Mouse (Mus musculus) neural tube, embryonic 15.5 days (tissue): ENCODE measurements around the gene Itpr2. TPM values are rescaled to one million over a fixed set of nuclear protein-coding genes. Genes with fewer than 3 reads are reported as not detected.

Source experiments
- ATAC-seq: fragments of 200-750 bp; cut with Nextera tagmentation; 2 replicates; pipeline ENCODE4 v1.8.0; 2017; ENCODE audit warnings: mild to moderate bottlenecking, moderate TSS enrichment, moderate library complexity; ENCODE audit not compliant: low FRiP score
- H3K27ac ChIP-seq: fragments of 300-500 bp; sonication (generic); replicated peaks from 2 replicates; pipeline ENCODE4 v1.5.1; 2015; ENCODE audit warnings: mild to moderate bottlenecking, inconsistent platforms
- H3K27me3 ChIP-seq: fragments of 300-500 bp; sonication (generic); replicated peaks from 2 replicates; pipeline ENCODE4 v1.6.1; 2015; ENCODE audit warnings: inconsistent platforms
- H3K36me3 ChIP-seq: fragments of 300-500 bp; sonication (generic); 2 replicates; pipeline ENCODE4 v1.6.1; 2015; ENCODE audit warnings: inconsistent platforms
- H3K4me1 ChIP-seq: fragments of 300-500 bp; sonication (generic); 2 replicates; pipeline ENCODE4 v1.6.1; 2015; ENCODE audit warnings: inconsistent platforms
- H3K4me2 ChIP-seq: fragments of 300-500 bp; sonication (generic); 2 replicates; pipeline ENCODE4 v1.6.1; 2015; ENCODE audit warnings: inconsistent platforms, mild to moderate bottlenecking, moderate library complexity
- H3K4me3 ChIP-seq: fragments of 300-500 bp; sonication (generic); replicated peaks from 2 replicates; pipeline ENCODE4 v1.5.1; 2015; ENCODE audit warnings: mild to moderate bottlenecking, inconsistent platforms
- H3K9ac ChIP-seq: fragments of 300-500 bp; sonication (generic); replicated peaks from 2 replicates; pipeline ENCODE4 v1.6.1; 2015; ENCODE audit warnings: mild to moderate bottlenecking, inconsistent platforms
- H3K9me3 ChIP-seq: fragments of 300-500 bp; sonication (generic); replicated peaks from 2 replicates; pipeline ENCODE4 v1.6.1; 2016; ENCODE audit warnings: inconsistent platforms
- WGBS: fragments of 180-500 bp; shearing (Covaris S2); methylation state at CpG from one replicate; pipeline ENCODE4 v1.1.7; 2015; ENCODE audit warnings: mixed read lengths; 5-methylcytosine and 5-hydroxymethylcytosine counted together
- polyA plus RNA-seq: library from polyadenylated mRNA; unstranded; fragments of >200 nt; fragmentation: Nextera tagmentation; extraction: Ambion mirVana; gene quantifications from 2 replicates; pipeline ENCODE4 v1.2.1, GENCODE M21; 2015

The Itpr2 gene
- polyA plus RNA-seq, 1 experiment from 2014 or later, result 9.0 TPM

- no peak overlapping the region for H3K27ac ChIP-seq
- peaks cover 18% of the 10 kb centered on the region for H3K4me1 ChIP-seq
- 40% methylated on average over 5 of the region's 5 CpGs for WGBS
- ATAC-seq, result no peak
- H3K27me3 ChIP-seq, result no peaks in the 10 kb centered on the region
- H3K4me2 ChIP-seq, result no peak overlapping the region
- no peak overlapping the region for H3K4me3 ChIP-seq
- H3K9me3 ChIP-seq, result no peaks in the 10 kb centered on the region
- H3K9ac ChIP-seq, result no peak overlapping the region
- H3K36me3 ChIP-seq, result no peaks in the 10 kb centered on the region
Measured at GRCm38 (mm10) chr6:146270162-146270561, 231.9 kb downstream of the Itpr2 start.

- Histone ChIP-seq H3K27ac (no peak overlapping the region), H3K9ac (no peak overlapping the region), H3K9me3 (no peaks in the 10 kb centered on the region), H3K36me3 (no peaks in the 10 kb centered on the region), H3K4me3 (no peak overlapping the region), H3K27me3 (no peaks in the 10 kb centered on the region), H3K4me2 (no peak overlapping the region), H3K4me1 (peaks cover 18% of the 10 kb centered on the region)
- ATAC-seq, result no peak
- 94% methylated on average over 5 of the region's 5 CpGs for WGBS
Measured at GRCm38 (mm10) chr6:146269291-146269690, 232.7 kb downstream of the Itpr2 start.

GRCm38 (mm10) chr6:146260674-146261376 lies 241.2 kb downstream of the Itpr2 start:
- no peak overlapping the region for H3K27ac ChIP-seq
- H3K36me3 ChIP-seq, result no peaks in the 10 kb centered on the region
- H3K4me2 ChIP-seq, result no peak overlapping the region
- no peaks in the 10 kb centered on the region for H3K9me3 ChIP-seq
- 93% methylated on average over 7 of the region's 7 CpGs for WGBS
- no peaks in the 10 kb centered on the region for H3K27me3 ChIP-seq
- H3K9ac ChIP-seq, result no peak overlapping the region
- ATAC-seq, result no peak
- H3K4me3 ChIP-seq, result no peak overlapping the region
- no peaks in the 10 kb centered on the region for H3K4me1 ChIP-seq

- Histone ChIP-seq H3K4me3 (no peak overlapping the region), H3K27me3 (no peaks in the 10 kb centered on the region), H3K36me3 (no peaks in the 10 kb centered on the region), H3K27ac (no peak overlapping the region), H3K9ac (no peak overlapping the region), H3K4me2 (no peak overlapping the region), H3K9me3 (no peaks in the 10 kb centered on the region), H3K4me1 (no peaks in the 10 kb centered on the region)
- ATAC-seq, result no peak
- 94% methylated on average over 5 of the region's 5 CpGs for WGBS
Measured at GRCm38 (mm10) chr6:146258751-146259150, 243.3 kb downstream of the Itpr2 start.

GRCm38 (mm10) chr6:146258261-146258660 lies 243.8 kb downstream of the Itpr2 start:
- H3K9me3 ChIP-seq, result no peaks in the 10 kb centered on the region
- no peaks in the 10 kb centered on the region for H3K4me1 ChIP-seq
- 95% methylated on average over 3 of the region's 3 CpGs for WGBS
- no peaks in the 10 kb centered on the region for H3K36me3 ChIP-seq
- no peak overlapping the region for H3K27ac ChIP-seq
- H3K9ac ChIP-seq, result no peak overlapping the region
- no peak overlapping the region for H3K4me3 ChIP-seq
- ATAC-seq, result no peak
- no peaks in the 10 kb centered on the region for H3K27me3 ChIP-seq
- H3K4me2 ChIP-seq, result no peak overlapping the region

- Histone ChIP-seq H3K4me2 (no peak overlapping the region), H3K4me1 (no peaks in the 10 kb centered on the region), H3K4me3 (no peak overlapping the region), H3K36me3 (no peaks in the 10 kb centered on the region), H3K27me3 (no peaks in the 10 kb centered on the region), H3K27ac (no peak overlapping the region), H3K9ac (no peak overlapping the region), H3K9me3 (no peaks in the 10 kb centered on the region)
- no peak for ATAC-seq
- WGBS, result 89% methylated on average over 7 of the region's 7 CpGs
Measured at GRCm38 (mm10) chr6:146256947-146257670, 244.9 kb downstream of the Itpr2 start.

- no peak overlapping the region for H3K4me2 ChIP-seq
- no peak overlapping the region for H3K4me3 ChIP-seq
- H3K9ac ChIP-seq, result no peak overlapping the region
- H3K27ac ChIP-seq, result no peak overlapping the region
- no peak for ATAC-seq
- H3K4me1 ChIP-seq, result no peaks in the 10 kb centered on the region
- WGBS, result 77% methylated on average over 2 of the region's 2 CpGs
- no peaks in the 10 kb centered on the region for H3K27me3 ChIP-seq
- no peaks in the 10 kb centered on the region for H3K9me3 ChIP-seq
- no peaks in the 10 kb centered on the region for H3K36me3 ChIP-seq
Measured at GRCm38 (mm10) chr6:146256401-146256800, 245.6 kb downstream of the Itpr2 start.

- Histone ChIP-seq H3K27ac (no peak overlapping the region), H3K9me3 (no peaks in the 10 kb centered on the region), H3K9ac (no peak overlapping the region), H3K4me3 (no peak overlapping the region), H3K27me3 (no peaks in the 10 kb centered on the region), H3K4me2 (no peak overlapping the region), H3K36me3 (no peaks in the 10 kb centered on the region), H3K4me1 (no peaks in the 10 kb centered on the region)
- WGBS, result 94% methylated on average over 6 of the region's 6 CpGs
- no peak for ATAC-seq
Measured at GRCm38 (mm10) chr6:146255656-146256055, 246.4 kb downstream of the Itpr2 start.

GRCm38 (mm10) chr6:146254931-146255330 lies 247.1 kb downstream of the Itpr2 start:
- Histone ChIP-seq H3K9me3 (no peaks in the 10 kb centered on the region), H3K27ac (no peak overlapping the region), H3K9ac (no peak overlapping the region), H3K36me3 (no peaks in the 10 kb centered on the region), H3K4me1 (no peaks in the 10 kb centered on the region), H3K27me3 (no peaks in the 10 kb centered on the region), H3K4me3 (no peak overlapping the region), H3K4me2 (no peak overlapping the region)
- no peak for ATAC-seq
- 60% methylated on average over 9 of the region's 9 CpGs for WGBS

- ATAC-seq, result no peak; the same call in 1 of the 2 replicates
- H3K4me2 ChIP-seq, result no peak overlapping the region
- H3K9me3 ChIP-seq, result no peaks in the 10 kb centered on the region
- H3K4me1 ChIP-seq, result no peaks in the 10 kb centered on the region
- H3K27me3 ChIP-seq, result no peaks in the 10 kb centered on the region
- no peak overlapping the region for H3K4me3 ChIP-seq
- H3K27ac ChIP-seq, result no peak overlapping the region
- WGBS, result 59% methylated on average over 3 of the region's 3 CpGs
- H3K9ac ChIP-seq, result no peak overlapping the region
- H3K36me3 ChIP-seq, result no peaks in the 10 kb centered on the region
Measured at GRCm38 (mm10) chr6:146254216-146254820, 247.7 kb downstream of the Itpr2 start.

GRCm38 (mm10) chr6:146249096-146249495 lies 252.9 kb downstream of the Itpr2 start:
- H3K4me3 ChIP-seq, result no peak overlapping the region
- H3K27ac ChIP-seq, result no peak overlapping the region
- no peaks in the 10 kb centered on the region for H3K27me3 ChIP-seq
- no peaks in the 10 kb centered on the region for H3K4me1 ChIP-seq
- H3K36me3 ChIP-seq, result no peaks in the 10 kb centered on the region
- 91% methylated on average over 6 of the region's 6 CpGs for WGBS
- H3K9me3 ChIP-seq, result peaks cover 1% of the 10 kb centered on the region; the same call in 1 of the 2 replicates
- H3K9ac ChIP-seq, result no peak overlapping the region
- H3K4me2 ChIP-seq, result no peak overlapping the region
- ATAC-seq, result no peak

GRCm38 (mm10) chr6:146248341-146248740 lies 253.7 kb downstream of the Itpr2 start:
- no peaks in the 10 kb centered on the region for H3K4me1 ChIP-seq
- ATAC-seq, result no peak
- WGBS, result 85% methylated on average over 2 of the region's 2 CpGs
- no peaks in the 10 kb centered on the region for H3K36me3 ChIP-seq
- H3K4me3 ChIP-seq, result no peak overlapping the region
- H3K9me3 ChIP-seq, result peaks cover 4% of the 10 kb centered on the region; the same call in 1 of the 2 replicates
- no peak overlapping the region for H3K4me2 ChIP-seq
- no peaks in the 10 kb centered on the region for H3K27me3 ChIP-seq
- H3K9ac ChIP-seq, result no peak overlapping the region
- no peak overlapping the region for H3K27ac ChIP-seq
